Mouse (Mus musculus): Measurements from ENCODE around the gene Spin2c.

Gene Spin2c

GRCm38 (mm10) chrX:153831951-153832561 is at the start of gene Spin2c:
TSS of gene Spin2c (plus strand) at chrX:153832225.
- DNase-seq: peak; percentile 26

- DNase-seq: no peak
Observed at GRCm38 (mm10) chrX:153832606-153833005, 581 bp downstream of the Spin2c start.

All from kidney, adult 9 months (tissue).